In the genomic region with DNA sequence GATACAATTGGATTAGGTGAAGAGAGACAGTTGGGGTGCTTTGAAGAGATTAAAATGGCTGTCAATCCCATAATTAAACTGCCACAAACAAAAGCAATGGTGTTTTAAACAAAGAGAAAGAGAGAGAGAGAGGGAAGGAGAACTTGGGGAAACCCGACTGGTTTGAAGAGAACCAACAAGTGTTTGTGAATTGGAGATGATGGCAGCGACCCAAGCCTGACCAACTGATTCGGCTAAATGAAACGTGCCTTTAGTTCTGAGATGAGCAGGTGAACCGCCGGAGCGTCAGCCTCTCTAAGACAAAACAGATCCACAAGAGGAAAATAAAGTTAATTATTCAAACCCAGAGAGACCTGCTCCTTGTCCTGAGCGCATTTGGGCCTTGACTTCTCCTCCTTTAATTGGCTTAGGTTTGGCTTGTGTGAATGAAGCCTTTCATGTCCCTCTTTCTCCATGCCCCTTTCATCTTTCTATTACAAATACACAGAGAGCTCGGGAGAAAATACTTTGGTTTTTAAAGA, we compare ENCODE assay signal across 19 mouse cellular contexts.
A peak's percentile ranks its signal among the peaks of the same experiment; 100 is the strongest.
DNase-seq lines count a peak whose midpoint lies in the region; ATAC-seq and TF ChIP-seq lines count a peak whose summit lies in the region.
"Had no signal": no experiment of that assay in that cellular context is flagged by ENCODE, and none has a peak within 500 bp of the region (broad histone marks: within the 10 kb centered on the region; RNA-seq: fewer than 3 reads in every experiment).

No protein-coding gene starts in this region.

- H3K9ac ChIP-seq in forebrain, embryonic 14.5 days (ENCODE audit: low read length), result no peak overlapping the region
- H3K9ac ChIP-seq in forebrain, embryonic 12.5 days, result no peak overlapping the region
- no peak overlapping the region for H3K9ac ChIP-seq in midbrain, embryonic 12.5 days (replicated peaks)
- H3K9ac ChIP-seq in midbrain, postnatal 0 days (replicated peaks; ENCODE audit: low read length, poor library complexity, severe bottlenecking), result no peak overlapping the region
- H3K9ac ChIP-seq: hindbrain, embryonic 13.5 days had no signal

- WGBS in forebrain, embryonic 14.5 days, result 3% methylated on average over 9 of the region's 9 CpGs
- 6% methylated on average over 9 of the region's 9 CpGs for WGBS in forebrain, embryonic 12.5 days
- 7% methylated on average over 9 of the region's 9 CpGs for WGBS in midbrain, embryonic 12.5 days
- 22% methylated on average over 9 of the region's 9 CpGs for WGBS in midbrain, postnatal 0 days

- H3K27ac ChIP-seq in forebrain, embryonic 14.5 days (ENCODE audit: low read depth, low read length), result no peak overlapping the region
- no peak overlapping the region for H3K27ac ChIP-seq in forebrain, embryonic 12.5 days
- peak overlapping the region; percentile 56; the same call in 1 of the 2 replicates for H3K27ac ChIP-seq in midbrain, embryonic 12.5 days (replicated peaks)
- H3K27ac ChIP-seq in midbrain, postnatal 0 days (ENCODE audit: low read depth, low read length), result no peak overlapping the region
- no peak overlapping the region for H3K27ac ChIP-seq in gastrocnemius, adult 2 months
- H3K27ac ChIP-seq: hindbrain, postnatal 0 days had no signal

- H3K9me3 ChIP-seq in forebrain, embryonic 14.5 days (replicated peaks; ENCODE audit: control insufficient read depth, low read length), result no peaks in the 10 kb centered on the region
- no peaks in the 10 kb centered on the region for H3K9me3 ChIP-seq in forebrain, embryonic 12.5 days
- no peaks in the 10 kb centered on the region for H3K9me3 ChIP-seq in midbrain, embryonic 12.5 days
- H3K9me3 ChIP-seq in midbrain, postnatal 0 days (ENCODE audit: low read length), result no peaks in the 10 kb centered on the region
- H3K9me3 ChIP-seq: embryonic facial prominence, embryonic 10.5 days; hindbrain, embryonic 13.5 days had no signal

- no peak overlapping the region for H3K4me2 ChIP-seq in forebrain, embryonic 14.5 days (ENCODE audit: low read length)
- H3K4me2 ChIP-seq in forebrain, embryonic 12.5 days, result no peak overlapping the region
- no peak overlapping the region for H3K4me2 ChIP-seq in midbrain, embryonic 12.5 days (replicated peaks)
- H3K4me2 ChIP-seq in midbrain, postnatal 0 days (ENCODE audit: low read depth, low read length, poor library complexity, severe bottlenecking), result no peak overlapping the region
- H3K4me2 ChIP-seq: hindbrain, embryonic 13.5 days had no signal

- peak; percentile 56 for DNase-seq in forebrain, embryonic 14.5 days (ENCODE audit: low spot score)
- DNase-seq in brain, embryonic 14.5 days (ENCODE audit: low read depth), result peak; percentile 78
- DNase-seq in midbrain, postnatal 0 days (ENCODE audit: low spot score), result peak; percentile 21
- DNase-seq in thymus, postnatal 36 days, result no peak
- DNase-seq in gastrocnemius, adult 2 months, result no peak
- DNase-seq: adrenal gland, postnatal 14 days; cerebellum, adult 2 months; cerebellum, postnatal 10 days; gastrocnemius, postnatal 36 days; heart, adult 11 months; heart, postnatal 10 days had no signal

- H3K36me3 ChIP-seq in forebrain, embryonic 14.5 days (ENCODE audit: control insufficient read depth, insufficient read depth, low read length), result peaks cover 37% of the 10 kb centered on the region
- peaks cover 37% of the 10 kb centered on the region for H3K36me3 ChIP-seq in forebrain, embryonic 12.5 days (replicated peaks)
- H3K36me3 ChIP-seq in midbrain, embryonic 12.5 days, result peaks cover 35% of the 10 kb centered on the region
- H3K36me3 ChIP-seq in midbrain, postnatal 0 days (ENCODE audit: insufficient read depth, low read length), result peaks cover 27% of the 10 kb centered on the region

- peaks cover 14% of the 10 kb centered on the region for H3K4me1 ChIP-seq in forebrain, embryonic 14.5 days (ENCODE audit: control insufficient read depth, insufficient read depth, low read length)
- peaks cover 31% of the 10 kb centered on the region for H3K4me1 ChIP-seq in forebrain, embryonic 12.5 days
- peaks cover 30% of the 10 kb centered on the region for H3K4me1 ChIP-seq in midbrain, embryonic 12.5 days
- no peaks in the 10 kb centered on the region for H3K4me1 ChIP-seq in midbrain, postnatal 0 days (ENCODE audit: insufficient read depth, low read length)

- no peak overlapping the region for H3K4me3 ChIP-seq in forebrain, embryonic 14.5 days (ENCODE audit: low read depth, low read length)
- H3K4me3 ChIP-seq in forebrain, embryonic 12.5 days (replicated peaks), result no peak overlapping the region
- no peak overlapping the region for H3K4me3 ChIP-seq in midbrain, embryonic 12.5 days
- H3K4me3 ChIP-seq in midbrain, postnatal 0 days (ENCODE audit: low read depth, low read length), result no peak overlapping the region
- no peak overlapping the region for H3K4me3 ChIP-seq in gastrocnemius, adult 2 months
- H3K4me3 ChIP-seq: embryonic facial prominence, embryonic 10.5 days; hindbrain, embryonic 13.5 days had no signal

- intact Hi-C loops in gastrocnemius, adult 2 months (cut with DNase I), result loop anchor here (5.0 kb wide), 1 partner anchor 88 kb away; a partner anchor contains a TSS

- ATAC-seq in forebrain, embryonic 14.5 days, result no peak
- no peak for ATAC-seq in forebrain, embryonic 12.5 days (ENCODE audit: low FRiP score)
- ATAC-seq in midbrain, embryonic 12.5 days (ENCODE audit: low FRiP score, low read depth), result peak; percentile 34; the same call in 1 of the 2 replicates
- ATAC-seq in midbrain, postnatal 0 days (ENCODE audit: low FRiP score), result no peak
- ATAC-seq: activated CD4-positive, CD25-positive, alpha-beta regulatory T cell, adult 4 months; hindbrain, postnatal 0 days; Patski had no signal

- TF ChIP-seq CTCF in brain, embryonic 14.5 days (IDR thresholded peaks at IDR 0.05; ENCODE audit: borderline replicate concordance, extremely low read depth, insufficient read depth, insufficient read length), result no peak
- no peak for TF ChIP-seq CTCF in midbrain, postnatal 0 days (IDR thresholded peaks at IDR 0.05)
- no peak for TF ChIP-seq CTCF in gastrocnemius, adult 2 months (IDR thresholded peaks at IDR 0.05)

- no peak for TF ChIP-seq POLR2A in brain, embryonic 14.5 days (IDR thresholded peaks at IDR 0.05; ENCODE audit: borderline replicate concordance, extremely low read depth, insufficient read depth, insufficient read length, poor library complexity, severe bottlenecking)

- H3K27me3 ChIP-seq in forebrain, embryonic 14.5 days (replicated peaks; ENCODE audit: control insufficient read depth, insufficient read depth, low read length), result peaks cover 24% of the 10 kb centered on the region
- H3K27me3 ChIP-seq in forebrain, embryonic 12.5 days, result peaks cover 80% of the 10 kb centered on the region
- H3K27me3 ChIP-seq in midbrain, embryonic 12.5 days, result peaks cover 5% of the 10 kb centered on the region; the same call in 1 of the 2 replicates
- no peaks in the 10 kb centered on the region for H3K27me3 ChIP-seq in midbrain, postnatal 0 days (ENCODE audit: insufficient read depth, low read length)
- H3K27me3 ChIP-seq: CH12.LX; hindbrain, embryonic 13.5 days; Patski had no signal

Comparison
In these comparisons a context has a peak if more than half of its experiments do, and no peak if none do; other contexts are left out.
1. DNase-seq: peak in forebrain, embryonic 14.5 days (single experiment), brain, embryonic 14.5 days (single experiment) and midbrain, postnatal 0 days (single experiment); none in thymus, postnatal 36 days (0 of 2) and gastrocnemius, adult 2 months (single experiment).